Mouse (Mus musculus) ES-E14 (cell line): ENCODE results near the gene Ank3.

Experiments
- CHD2 ChIP-seq: IDR thresholded peaks from 2 replicates; pipeline ENCODE4 v1.6.1; 2014; ENCODE audit warnings: mild to moderate bottlenecking, low read depth, low read length, inconsistent platforms
- HCFC1 ChIP-seq: IDR thresholded peaks from 2 replicates; pipeline ENCODE4 v1.6.1; 2012; ENCODE audit warnings: low read length, inconsistent platforms, borderline replicate concordance; ENCODE audit not compliant: insufficient read depth
- MAFK ChIP-seq: IDR thresholded peaks from 2 replicates; pipeline ENCODE4 v1.6.1; 2014; ENCODE audit warnings: mild to moderate bottlenecking, low read depth, low read length, inconsistent platforms; ENCODE audit not compliant: insufficient read depth

- TF ChIP-seq CHD2 (no peak), HCFC1 (no peak), MAFK (no peak)
Measured at GRCm38 (mm10) chr10:69870348-69870747, 471.8 kb downstream of the Ank3 start.
